Mouse (Mus musculus) urinary bladder, postnatal 4 days (tissue): ENCODE results near the gene Wwox.

Experiments used
- DNase-seq, 2 experiments: peaks; one replicate each; pipeline ENCODE4 v3.0.0; 2021 to 2022; ENCODE audit warnings: low spot score in 2 of 2

The Wwox gene

GRCm38 (mm10) chr8:114665521-114665920 lies 226.1 kb downstream of the Wwox start:
- DNase-seq, result no peak

GRCm38 (mm10) chr8:114670801-114671200 lies 231.3 kb downstream of the Wwox start:
- DNase-seq, result no peak

- peak; percentile 67 to 75 for DNase-seq
Measured at GRCm38 (mm10) chr8:114671237-114671674, 231.8 kb downstream of the Wwox start.

GRCm38 (mm10) chr8:114673416-114673815 lies 234.0 kb downstream of the Wwox start:
- no peak for DNase-seq

- DNase-seq, result no peak
Measured at GRCm38 (mm10) chr8:114675151-114675550, 235.7 kb downstream of the Wwox start.

GRCm38 (mm10) chr8:114676918-114677317 lies 237.5 kb downstream of the Wwox start:
- no peak for DNase-seq

- DNase-seq, result no peak
Measured at GRCm38 (mm10) chr8:114677551-114678127, 238.2 kb downstream of the Wwox start.

GRCm38 (mm10) chr8:114679386-114680098 lies 240.1 kb downstream of the Wwox start:
- peak in 1 of 2 experiments; percentile 33 for DNase-seq

GRCm38 (mm10) chr8:114681136-114681535 lies 241.7 kb downstream of the Wwox start:
- no peak for DNase-seq

- no peak for DNase-seq
Measured at GRCm38 (mm10) chr8:114682166-114682565, 242.7 kb downstream of the Wwox start.

GRCm38 (mm10) chr8:114684046-114684702 lies 244.7 kb downstream of the Wwox start:
- peak in 1 of 2 experiments; percentile 31 for DNase-seq

GRCm38 (mm10) chr8:114686462-114686861 lies 247.0 kb downstream of the Wwox start:
- no peak for DNase-seq

GRCm38 (mm10) chr8:114688732-114689131 lies 249.3 kb downstream of the Wwox start:
- DNase-seq, result no peak

- no peak for DNase-seq
Measured at GRCm38 (mm10) chr8:114694566-114695198, 255.2 kb downstream of the Wwox start.

GRCm38 (mm10) chr8:114703517-114703916 lies 264.1 kb downstream of the Wwox start:
- no peak for DNase-seq

- no peak for DNase-seq
Measured at GRCm38 (mm10) chr8:114707538-114708138, 268.2 kb downstream of the Wwox start.

GRCm38 (mm10) chr8:114715318-114716070 lies 276.0 kb downstream of the Wwox start:
- no peak for DNase-seq

- no peak for DNase-seq
Measured at GRCm38 (mm10) chr8:114716546-114717255, 277.2 kb downstream of the Wwox start.

- no peak for DNase-seq
Measured at GRCm38 (mm10) chr8:114718821-114719220, 279.4 kb downstream of the Wwox start.

GRCm38 (mm10) chr8:114722611-114723010 lies 283.2 kb downstream of the Wwox start:
- DNase-seq, result no peak
